Mouse (Mus musculus): ENCODE measurements around the gene Trappc5. TPM values are rescaled to one million over a fixed set of nuclear protein-coding genes. Genes with fewer than 3 reads are reported as not detected.

Trappc5 gene
- polyA plus RNA-seq, 1 experiment from 2014 or later, result 39.3 TPM

DNA sequence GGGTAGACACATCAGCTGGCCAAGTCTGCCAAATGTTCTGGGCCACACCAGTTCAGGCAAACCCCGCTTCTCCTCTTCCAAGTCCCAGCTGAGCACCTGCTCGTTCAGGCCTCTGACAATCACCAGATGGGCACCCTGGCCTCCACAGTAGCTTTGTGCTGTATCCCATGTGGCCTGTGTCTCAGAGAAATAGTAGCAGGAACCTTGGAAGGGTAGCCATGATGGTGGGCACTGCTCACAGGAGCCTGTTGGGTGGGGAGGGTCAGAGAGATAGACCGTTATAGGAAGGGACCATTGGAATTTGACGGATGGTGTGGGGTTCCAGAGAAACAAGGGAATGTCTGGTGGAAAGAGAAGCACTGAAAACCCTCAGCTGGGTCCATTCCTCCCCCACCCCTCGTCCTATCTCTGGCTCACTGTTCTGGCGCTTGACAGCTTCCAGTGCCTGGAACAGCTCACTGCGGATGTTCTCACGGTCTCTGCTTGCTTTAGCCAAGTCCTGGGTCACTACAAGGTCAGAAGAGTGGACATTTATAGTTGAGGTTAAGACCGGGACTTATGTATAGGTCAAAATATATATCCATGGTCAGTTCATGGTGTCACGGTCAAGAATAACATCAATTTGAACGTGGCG lies 41.3 kb downstream of the Trappc5 start:
- WGBS, result 52% methylated on average over 12 of the region's 12 CpGs
- peak overlapping the region; percentile 53; the same call in 1 of the 2 replicates for H3K27ac ChIP-seq

DNA sequence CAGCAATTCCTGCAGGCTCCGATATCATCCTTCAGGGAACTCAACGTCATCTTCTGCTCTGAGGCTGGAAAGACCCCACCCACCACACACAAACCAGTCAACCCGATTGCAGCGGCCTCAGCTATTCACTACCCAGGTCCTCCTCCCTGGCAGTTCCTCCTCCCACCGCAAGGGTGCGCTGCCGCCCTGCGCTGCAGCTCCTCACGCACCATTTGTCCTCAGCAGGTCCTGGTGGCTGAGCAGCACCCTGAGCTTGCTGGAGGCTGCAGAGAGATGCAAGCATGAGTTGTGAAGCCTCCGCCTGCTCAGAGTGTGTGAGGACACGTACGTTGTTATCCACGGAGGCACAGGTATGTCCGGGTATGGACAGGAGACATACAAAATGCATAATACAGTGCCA lies 42.5 kb downstream of the Trappc5 start:
- Histone ChIP-seq H3K9me3 (no peaks in the 10 kb centered on the region), H3K27me3 (ENCODE audit: insufficient read depth, poor library complexity, severe bottlenecking) (no peaks in the 10 kb centered on the region), H3K36me3 (no peaks in the 10 kb centered on the region), H3K4me1 (peaks cover 7% of the 10 kb centered on the region; the same call in 1 of the 2 replicates), H3K27ac (no peak overlapping the region), H3K4me3 (peak overlapping the region; percentile 18; the same call in 1 of the 2 replicates)
- 16% methylated on average over 14 of the region's 14 CpGs for WGBS
- DNase-seq (ENCODE audit: low spot score), result peak; percentile 87

More for the DNA sequence above, 41.3 kb downstream of the Trappc5 start:
- Histone ChIP-seq H3K4me1 (peaks cover 7% of the 10 kb centered on the region; the same call in 1 of the 2 replicates), H3K9me3 (no peaks in the 10 kb centered on the region), H3K27me3 (ENCODE audit: insufficient read depth, poor library complexity, severe bottlenecking) (no peaks in the 10 kb centered on the region), H3K4me3 (no peak overlapping the region), H3K36me3 (no peaks in the 10 kb centered on the region)
- no peak for DNase-seq (ENCODE audit: low spot score)

DNA sequence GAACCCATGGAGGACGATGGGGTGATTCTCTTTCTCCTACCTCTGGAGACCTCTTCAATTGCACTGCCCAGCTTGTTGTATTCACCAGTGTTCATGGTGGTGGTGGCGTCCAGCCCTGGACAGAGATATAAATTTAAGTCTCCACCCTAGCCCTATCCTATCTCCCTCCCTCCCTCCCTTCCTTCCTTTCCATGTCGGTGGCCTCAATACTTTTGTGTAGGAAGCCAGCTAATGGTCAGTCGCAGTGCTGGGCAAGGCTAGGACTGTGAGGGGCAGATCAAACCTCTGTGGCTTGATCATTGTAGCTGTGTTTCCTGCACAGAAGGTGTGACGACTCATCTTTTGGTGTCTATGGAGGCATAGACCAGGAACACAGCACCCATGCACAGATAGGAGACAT lies 44.5 kb downstream of the Trappc5 start, which contains the start of gene Clec4g:
Gene Clec4g, minus strand, starts transcription at position 101 of the 400 bp plus-strand sequence.
- Histone ChIP-seq H3K9me3 (no peaks in the 10 kb centered on the region), H3K4me1 (peaks cover 7% of the 10 kb centered on the region; the same call in 1 of the 2 replicates), H3K27ac (no peak within 1 kb of the TSS), H3K27me3 (ENCODE audit: insufficient read depth, poor library complexity, severe bottlenecking) (no peaks in the 10 kb centered on the region), H3K4me3 (no peak within 1 kb of the TSS), H3K36me3 (no peaks in the 10 kb centered on the region)
- no peak for DNase-seq (ENCODE audit: low spot score)
- WGBS, result 62% methylated on average over 5 of the region's 5 CpGs

DNA sequence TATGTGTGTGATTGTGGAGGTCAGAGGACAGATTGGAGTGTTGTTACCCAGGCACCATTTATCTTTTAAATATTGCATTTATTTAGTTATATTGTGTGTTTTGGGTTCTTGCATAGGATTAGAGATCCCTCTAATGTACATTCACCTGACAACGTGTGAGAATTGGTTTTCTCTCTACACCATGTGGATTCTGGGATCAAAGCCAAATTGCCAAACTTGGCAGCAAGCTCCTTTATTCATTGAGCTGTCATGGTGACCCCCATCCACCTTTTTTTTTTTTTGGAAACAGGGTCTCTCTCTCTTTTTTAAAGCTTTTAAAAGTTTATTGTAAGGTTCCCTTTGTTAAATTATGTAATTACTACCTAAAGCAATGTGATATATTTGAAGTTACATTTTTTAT lies 44.9 kb downstream of the Trappc5 start:
- Histone ChIP-seq H3K4me1 (peaks cover 7% of the 10 kb centered on the region; the same call in 1 of the 2 replicates), H3K27ac (no peak overlapping the region), H3K36me3 (no peaks in the 10 kb centered on the region), H3K9me3 (no peaks in the 10 kb centered on the region), H3K27me3 (ENCODE audit: insufficient read depth, poor library complexity, severe bottlenecking) (no peaks in the 10 kb centered on the region), H3K4me3 (no peak overlapping the region)
- 59% methylated on average over 1 of the region's 1 CpGs for WGBS
- DNase-seq (ENCODE audit: low spot score), result no peak

Other genes starting within 250 kb of the Trappc5 start
- gene Pex11g, start 208.6 kb upstream of the Trappc5 start, polyA plus RNA-seq (2016; fragmentation: Nextera tagmentation; extraction: Ambion mirVana), result 6.4 and 6.7 TPM in 2 replicates
- not detected in 2 replicates for gene Tex45, start 205.4 kb upstream of the Trappc5 start, polyA plus RNA-seq (2016; fragmentation: Nextera tagmentation; extraction: Ambion mirVana)
- gene Zfp358, start 183.2 kb upstream of the Trappc5 start, polyA plus RNA-seq (2016; fragmentation: Nextera tagmentation; extraction: Ambion mirVana), result 35.0 and 41.7 TPM in 2 replicates
- 55.2 and 60.1 TPM in 2 replicates for gene Mcoln1, start 175.8 kb upstream of the Trappc5 start, polyA plus RNA-seq (2016; fragmentation: Nextera tagmentation; extraction: Ambion mirVana)
- gene Pnpla6, start 160.9 kb upstream of the Trappc5 start, polyA plus RNA-seq (2016; fragmentation: Nextera tagmentation; extraction: Ambion mirVana), result 18.3 and 19.7 TPM in 2 replicates
- gene C330021F23Rik, start 108.3 kb upstream of the Trappc5 start, polyA plus RNA-seq (2016; fragmentation: Nextera tagmentation; extraction: Ambion mirVana), result 3.8 and 5.0 TPM in 2 replicates
- gene Camsap3, start 89.0 kb upstream of the Trappc5 start, polyA plus RNA-seq (2016; fragmentation: Nextera tagmentation; extraction: Ambion mirVana), result 2.3 and 3.9 TPM in 2 replicates
- gene Xab2, start 55.0 kb upstream of the Trappc5 start, polyA plus RNA-seq (2016; fragmentation: Nextera tagmentation; extraction: Ambion mirVana), result 46.5 and 52.8 TPM in 2 replicates
- 89.6 and 94.8 TPM in 2 replicates for gene Pet100, start 54.8 kb upstream of the Trappc5 start, polyA plus RNA-seq (2016; fragmentation: Nextera tagmentation; extraction: Ambion mirVana)
- 0.31 TPM in 1 of 2 replicates, not detected in the other for gene Pcp2, start 50.8 kb upstream of the Trappc5 start, polyA plus RNA-seq (2016; fragmentation: Nextera tagmentation; extraction: Ambion mirVana)
- 79.1 and 81.4 TPM in 2 replicates for gene Stxbp2, start 45.3 kb upstream of the Trappc5 start, polyA plus RNA-seq (2016; fragmentation: Nextera tagmentation; extraction: Ambion mirVana)
- gene Retn, start 20.5 kb upstream of the Trappc5 start, polyA plus RNA-seq (2016; fragmentation: Nextera tagmentation; extraction: Ambion mirVana), result 0.15 TPM in 1 of 2 replicates, not detected in the other
- gene Mcemp1, start 10.5 kb upstream of the Trappc5 start, polyA plus RNA-seq (2016; fragmentation: Nextera tagmentation; extraction: Ambion mirVana), result 0.11 TPM in 1 of 2 replicates, not detected in the other
- 10.4 and 15.1 TPM in 2 replicates for gene Fcor, start 3.9 kb upstream of the Trappc5 start, polyA plus RNA-seq (2016; fragmentation: Nextera tagmentation; extraction: Ambion mirVana)
- 0.12 and 0.24 TPM in 2 replicates for gene Fcer2a, start 17.9 kb downstream of the Trappc5 start, polyA plus RNA-seq (2016; fragmentation: Nextera tagmentation; extraction: Ambion mirVana)
- 4.3 and 7.4 TPM in 2 replicates for gene Clec4g, start 44.4 kb downstream of the Trappc5 start, polyA plus RNA-seq (2016; fragmentation: Nextera tagmentation; extraction: Ambion mirVana)
- not detected in 2 replicates for gene Cd209a, start 72.7 kb downstream of the Trappc5 start, polyA plus RNA-seq (2016; fragmentation: Nextera tagmentation; extraction: Ambion mirVana)
- not detected in 2 replicates for gene Cd209e, start 178.0 kb downstream of the Trappc5 start, polyA plus RNA-seq (2016; fragmentation: Nextera tagmentation; extraction: Ambion mirVana)
- not detected in 2 replicates for gene Cd209d, start 202.3 kb downstream of the Trappc5 start, polyA plus RNA-seq (2016; fragmentation: Nextera tagmentation; extraction: Ambion mirVana)

All from heart, embryonic 10.5 days (tissue).